Mouse (Mus musculus): ENCODE measurements at regions not wholly inside any gene's neighbourhood (a gene's known extent, or its start where the extent isn't known, plus 50 kb on each side); places are given as distances from the start of the nearest gene placed in this dataset.
A peak's percentile ranks its signal among the peaks of the same experiment; 100 is the strongest.
"Not testable (repeated sequence)": the region's sequence is repeated elsewhere in the genome, so short reads cannot be mapped to it uniquely, and the experiment has no call there.

DNA sequence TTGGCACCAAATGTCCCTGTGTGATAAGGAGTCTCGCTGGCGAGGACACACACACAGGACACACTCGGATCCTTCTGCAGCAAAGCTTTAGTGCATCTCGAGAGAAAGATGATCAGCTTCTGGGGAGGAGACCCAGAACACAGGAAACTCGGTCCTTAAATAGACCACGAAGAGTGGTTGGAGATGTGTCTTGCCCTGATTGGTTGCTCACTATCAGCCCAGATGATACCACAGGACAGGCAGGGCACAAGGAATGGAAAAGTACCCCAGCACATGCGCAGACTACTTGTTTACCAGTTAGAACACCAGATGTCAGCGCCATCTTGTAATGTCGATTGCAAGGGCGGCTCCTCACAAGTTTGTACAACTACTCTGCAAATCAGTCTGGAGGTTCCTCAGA, 108.0 kb upstream of the Peg12 start:
- not testable (repeated sequence) for H3K9ac ChIP-seq (ENCODE audit: low read length)

DNA sequence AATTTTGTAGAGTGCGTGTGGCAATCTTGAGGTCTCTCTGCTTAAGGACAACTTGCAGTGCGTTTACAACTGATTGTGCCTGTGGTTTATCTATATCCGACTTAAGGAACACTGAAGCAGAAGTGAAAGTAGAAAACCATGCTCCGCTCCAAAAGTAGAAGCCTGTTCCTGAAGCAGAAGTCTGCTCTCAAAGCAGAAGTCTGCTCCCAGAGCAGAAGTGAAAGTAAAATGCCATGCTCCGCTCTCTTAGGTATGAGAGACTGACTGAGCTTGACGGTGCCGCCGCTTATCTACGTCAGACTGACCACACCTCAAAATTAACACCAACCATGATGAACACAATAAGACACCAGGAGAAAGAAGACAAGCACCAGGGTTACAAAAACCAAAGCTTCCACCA, 107.4 kb upstream of the Peg12 start:
- ATAC-seq = no peak
- no peak overlapping the region for H3K9ac ChIP-seq (ENCODE audit: low read length)
- DNase-seq (ENCODE audit: low spot score) = no peak
- H3K27me3 ChIP-seq (replicated peaks; ENCODE audit: control insufficient read depth, insufficient read depth, low read length) = no peaks in the 10 kb centered on the region
- 0 out of 2 replicates have a peak, but pooled peaks cover 7% of the 10 kb centered on the region for H3K9me3 ChIP-seq (replicated peaks; ENCODE audit: control insufficient read depth, low read length)
- H3K4me3 ChIP-seq (ENCODE audit: low read depth, low read length) = no peak overlapping the region
- no peaks in the 10 kb centered on the region for H3K4me1 ChIP-seq (ENCODE audit: control insufficient read depth, insufficient read depth, low read length)
- H3K27ac ChIP-seq (ENCODE audit: low read depth, low read length) = no peak overlapping the region
- H3K36me3 ChIP-seq (ENCODE audit: control insufficient read depth, insufficient read depth, low read length) = no peaks in the 10 kb centered on the region
- no peak overlapping the region for H3K4me2 ChIP-seq (ENCODE audit: low read length)
- 93% methylated on average over 9 of the region's 9 CpGs for WGBS

More for the DNA sequence above, 108.0 kb upstream of the Peg12 start:
- H3K27me3 ChIP-seq (replicated peaks; ENCODE audit: control insufficient read depth, insufficient read depth, low read length); H3K4me2 ChIP-seq (ENCODE audit: low read length); ATAC-seq; H3K9me3 ChIP-seq (replicated peaks; ENCODE audit: control insufficient read depth, low read length); DNase-seq (ENCODE audit: low spot score); H3K4me3 ChIP-seq (ENCODE audit: low read depth, low read length); H3K36me3 ChIP-seq (ENCODE audit: control insufficient read depth, insufficient read depth, low read length); H3K27ac ChIP-seq (ENCODE audit: low read depth, low read length); H3K4me1 ChIP-seq (ENCODE audit: control insufficient read depth, insufficient read depth, low read length): not testable (repeated sequence)
- WGBS = 91% methylated on average over 10 of the region's 10 CpGs

DNA sequence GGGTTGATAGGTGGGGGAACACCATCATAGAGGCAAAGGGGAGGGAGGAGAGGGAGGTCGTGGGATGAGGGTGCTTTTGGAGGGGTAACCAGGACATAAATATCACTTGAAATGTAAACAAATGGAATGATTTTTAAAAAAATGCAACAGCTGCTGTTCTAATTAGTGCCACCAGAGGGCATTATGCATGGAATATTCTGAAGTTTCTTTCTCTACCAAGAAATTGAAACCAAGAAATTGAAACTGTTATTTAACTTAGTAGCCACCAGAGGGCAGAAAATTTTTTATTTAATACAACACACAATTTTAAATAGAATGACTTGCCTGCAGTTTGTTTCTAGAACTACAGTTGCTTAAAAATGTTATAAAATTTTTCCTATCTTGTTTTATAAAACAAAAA, 77.9 kb upstream of the Peg12 start:
- peak; percentile 1 for DNase-seq (ENCODE audit: low spot score)

More for the DNA sequence above, 77.9 kb upstream of the Peg12 start:
- no peak overlapping the region for H3K4me3 ChIP-seq (ENCODE audit: low read depth, low read length)
- peaks cover 6% of the 10 kb centered on the region; the same call in 1 of the 2 replicates for H3K9me3 ChIP-seq (replicated peaks; ENCODE audit: control insufficient read depth, low read length)
- no peak overlapping the region for H3K27ac ChIP-seq (ENCODE audit: low read depth, low read length)
- no peak overlapping the region for H3K9ac ChIP-seq (ENCODE audit: low read length)
- no peaks in the 10 kb centered on the region for H3K4me1 ChIP-seq (ENCODE audit: control insufficient read depth, insufficient read depth, low read length)
- 50% methylated on average over 1 of the region's 1 CpGs for WGBS
- H3K27me3 ChIP-seq (replicated peaks; ENCODE audit: control insufficient read depth, insufficient read depth, low read length) = no peaks in the 10 kb centered on the region
- H3K36me3 ChIP-seq (ENCODE audit: control insufficient read depth, insufficient read depth, low read length) = no peaks in the 10 kb centered on the region
- no peak overlapping the region for H3K4me2 ChIP-seq (ENCODE audit: low read length)
- ATAC-seq = no peak
